Mouse (Mus musculus) liver, adult (tissue): ENCODE measurements at regions not wholly inside any gene's neighbourhood (a gene's known extent, or its start where the extent isn't known, plus 50 kb on each side); places are given as distances from the start of the nearest gene placed in this dataset.

Source experiments
- GATA4 ChIP-seq: IDR thresholded peaks from 2 replicates; pipeline ENCODE4 v1.6.1; 2014; ENCODE audit warnings: mild to moderate bottlenecking, low read length; ENCODE audit not compliant: insufficient replicate concordance

- peak; percentile 53; the same call in 1 of the 2 replicates for TF ChIP-seq GATA4
Observed at GRCm38 (mm10) chr19:14740139-14740538, 142.3 kb upstream of the Tle4 start.

- TF ChIP-seq GATA4: no peak
Observed at GRCm38 (mm10) chr19:14736514-14736913, 138.7 kb upstream of the Tle4 start.

- TF ChIP-seq GATA4: no peak
Observed at GRCm38 (mm10) chr19:14725329-14725728, 127.5 kb upstream of the Tle4 start.

GRCm38 (mm10) chr19:14724637-14725036 lies 126.8 kb upstream of the Tle4 start:
- TF ChIP-seq GATA4: no peak

- no peak for TF ChIP-seq GATA4
Observed at GRCm38 (mm10) chr19:14705791-14706190, 107.9 kb upstream of the Tle4 start.

- TF ChIP-seq GATA4: no peak
Observed at GRCm38 (mm10) chr19:14701116-14701515, 103.3 kb upstream of the Tle4 start.

- no peak for TF ChIP-seq GATA4
Observed at GRCm38 (mm10) chr19:14695369-14695768, 97.5 kb upstream of the Tle4 start.

- no peak for TF ChIP-seq GATA4
Observed at GRCm38 (mm10) chr19:14692183-14692582, 94.3 kb upstream of the Tle4 start.

- TF ChIP-seq GATA4: no peak
Observed at GRCm38 (mm10) chr19:14685628-14686027, 87.8 kb upstream of the Tle4 start.

GRCm38 (mm10) chr19:14684669-14685068 lies 86.8 kb upstream of the Tle4 start:
- no peak for TF ChIP-seq GATA4

- no peak for TF ChIP-seq GATA4
Observed at GRCm38 (mm10) chr19:14681306-14681705, 83.5 kb upstream of the Tle4 start.

- no peak for TF ChIP-seq GATA4
Observed at GRCm38 (mm10) chr19:14679776-14680175, 81.9 kb upstream of the Tle4 start.

GRCm38 (mm10) chr19:14678584-14678983 lies 80.7 kb upstream of the Tle4 start:
- no peak for TF ChIP-seq GATA4

- no peak for TF ChIP-seq GATA4
Observed at GRCm38 (mm10) chr19:14676929-14677328, 79.1 kb upstream of the Tle4 start.

- TF ChIP-seq GATA4: no peak
Observed at GRCm38 (mm10) chr19:14670821-14671104, 72.9 kb upstream of the Tle4 start.

- TF ChIP-seq GATA4: no peak
Observed at GRCm38 (mm10) chr19:14670078-14670820, 72.4 kb upstream of the Tle4 start.

- TF ChIP-seq GATA4: no peak
Observed at GRCm38 (mm10) chr19:14668512-14669181, 70.8 kb upstream of the Tle4 start.
